Mouse (Mus musculus): ENCODE measurements at regions not wholly inside any gene's neighbourhood (a gene's known extent, or its start where the extent isn't known, plus 50 kb on each side); places are given as distances from the start of the nearest gene placed in this dataset.
"Not testable (repeated sequence)": the region's sequence is repeated elsewhere in the genome, so short reads cannot be mapped to it uniquely, and the experiment has no call there.

DNA sequence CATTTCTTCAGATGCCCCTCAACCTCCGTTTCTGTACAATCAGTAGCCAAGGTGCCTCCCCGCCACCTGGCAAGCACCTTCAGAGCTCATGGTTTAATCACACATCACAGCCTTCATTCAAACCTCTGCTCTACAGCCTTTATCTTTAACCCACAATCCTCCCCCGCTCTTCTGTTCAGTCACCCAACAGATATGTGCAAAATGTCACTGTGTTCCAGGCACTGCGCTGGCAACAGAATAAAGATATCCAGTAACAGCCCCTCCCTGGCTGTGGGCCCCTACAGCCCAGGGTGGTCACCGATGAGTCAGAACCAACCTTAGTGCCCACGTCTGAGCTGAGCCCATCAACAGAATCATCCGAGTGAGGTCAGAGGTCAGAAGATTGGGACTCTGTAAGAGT, 54.3 kb upstream of the Ddr1 start:
- no peak for DNase-seq (ENCODE audit: low read depth, low spot score)

GRCm38 (mm10) chr17:35759740-35760139, 55.3 kb upstream of the Ddr1 start:
- no peak for DNase-seq (ENCODE audit: low read depth, low spot score)

DNA sequence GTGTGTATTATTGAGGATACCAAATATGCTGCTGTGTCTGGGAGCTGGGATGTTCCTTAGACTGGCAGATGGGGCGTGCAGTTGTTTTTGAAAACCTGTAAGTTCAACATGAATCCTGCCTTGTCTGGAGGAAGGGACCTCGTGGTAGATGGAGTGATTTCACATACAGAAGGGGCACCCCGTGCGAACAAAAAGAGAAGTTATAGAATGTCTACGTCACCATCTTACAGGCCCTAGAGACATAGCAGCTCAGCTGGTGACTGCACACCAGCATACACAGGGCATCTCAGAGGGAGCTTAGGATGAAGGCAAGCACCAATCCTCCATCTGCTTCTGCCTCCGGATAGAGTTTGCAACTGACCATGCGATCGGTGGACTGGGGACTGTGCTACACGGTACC, 58.2 kb upstream of the Ddr1 start:
- DNase-seq (ENCODE audit: low read depth, low spot score) = no peak

DNA sequence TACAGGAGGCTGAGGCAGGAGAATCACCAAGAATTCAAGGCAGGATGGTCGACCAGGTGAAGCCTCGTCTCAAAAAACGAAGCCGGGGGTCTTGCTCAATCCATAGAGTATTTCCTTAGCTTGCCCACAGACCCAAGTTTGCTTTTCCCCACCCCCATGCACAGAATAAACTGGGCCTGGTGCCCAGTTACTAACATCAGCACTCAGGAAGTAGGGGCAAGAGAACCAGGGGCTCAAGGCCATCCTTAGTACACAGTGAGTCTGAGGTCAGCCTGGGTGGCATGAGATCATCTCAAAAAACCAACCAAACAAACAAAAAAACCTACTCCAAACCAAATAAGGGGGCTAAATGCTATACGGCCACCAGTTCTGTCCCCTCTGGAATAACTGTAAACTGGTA, 58.4 kb upstream of the Ier3 start:
- no peak for DNase-seq (ENCODE audit: low read depth, low spot score)

GRCm38 (mm10) chr17:35763866-35764265, 57.6 kb upstream of the Ier3 start:
- DNase-seq (ENCODE audit: low read depth, low spot score) = peak; percentile 77

DNA sequence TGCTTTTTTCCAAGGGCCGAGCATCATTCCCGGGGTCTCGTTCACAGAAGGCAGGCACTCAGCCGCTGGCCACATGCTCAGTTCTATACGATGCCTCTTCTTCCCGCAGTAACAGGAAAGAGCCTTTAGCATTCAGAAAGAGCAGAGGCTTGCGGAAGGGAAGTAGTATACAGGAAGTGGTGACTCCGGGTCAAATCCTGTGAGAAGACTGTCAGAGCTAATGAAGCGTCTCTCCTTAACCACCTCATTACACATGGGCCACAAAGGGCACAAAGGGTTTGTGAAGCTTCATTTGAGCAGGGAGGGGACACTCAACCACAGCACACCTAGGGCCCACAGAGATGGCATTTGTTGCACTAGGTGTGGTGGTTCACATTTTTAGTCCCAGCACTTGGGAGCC, 55.1 kb upstream of the Ier3 start:
- no peak for DNase-seq (ENCODE audit: low read depth, low spot score)

DNA sequence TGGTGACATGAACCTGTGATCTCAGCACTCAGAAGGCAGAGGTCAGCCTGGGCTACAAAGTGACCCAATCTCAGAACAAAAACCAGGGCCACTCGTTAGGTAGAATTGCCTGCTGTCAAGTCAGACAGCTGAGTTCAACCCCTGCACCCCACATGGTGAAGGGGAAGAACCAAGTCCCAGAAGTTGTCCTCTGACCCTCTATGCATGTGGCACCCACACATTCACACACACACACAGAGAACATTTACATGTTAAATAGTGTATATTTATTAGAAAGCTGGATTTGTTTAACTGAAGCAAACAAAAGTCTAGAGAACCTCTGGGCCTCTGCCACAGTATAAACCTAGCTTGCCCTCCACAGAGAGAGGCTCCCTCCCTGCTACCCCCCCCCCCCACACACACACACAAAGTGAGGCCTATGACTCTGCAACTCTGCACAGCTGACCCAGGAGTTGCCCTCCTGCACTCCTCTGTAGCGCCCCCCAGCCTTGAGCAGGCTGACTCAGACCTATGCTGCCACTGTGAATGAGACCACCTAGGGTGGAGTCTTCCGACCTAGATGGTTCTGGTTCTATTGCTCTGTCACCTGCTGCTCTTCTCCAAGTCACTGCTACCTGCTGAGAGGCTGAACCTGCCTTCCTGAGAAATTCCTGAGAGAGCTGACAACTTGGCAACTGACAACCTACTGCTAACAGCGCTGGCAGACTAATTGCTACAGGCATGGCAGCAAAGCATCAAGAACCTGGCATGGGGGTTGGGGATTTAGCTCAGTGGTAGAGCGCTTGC, 52.1 kb upstream of the Ier3 start:
- DNase-seq (ENCODE audit: low read depth, low spot score) = no peak

DNA sequence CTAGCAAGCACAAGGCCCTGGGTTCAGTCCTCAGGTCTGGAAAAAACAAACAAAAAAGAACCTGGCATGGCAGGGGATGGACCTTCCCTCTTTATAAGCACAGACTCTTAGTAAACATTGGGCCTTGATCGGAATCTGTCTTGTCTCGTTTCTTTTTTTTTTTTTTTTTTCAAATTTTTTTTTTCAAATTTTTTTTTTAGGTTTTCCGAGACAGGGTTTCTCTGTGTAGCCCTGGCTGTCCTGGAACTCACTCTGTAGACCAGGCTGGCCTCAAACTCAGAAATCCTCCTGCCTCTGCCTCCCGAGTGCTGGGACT, 51.6 kb upstream of the Ier3 start:
- DNase-seq (ENCODE audit: low read depth, low spot score) = not testable (repeated sequence)

GRCm38 (mm10) chr17:35770599-35770998, 50.9 kb upstream of the Ier3 start:
- no peak for DNase-seq (ENCODE audit: low read depth, low spot score)

DNA sequence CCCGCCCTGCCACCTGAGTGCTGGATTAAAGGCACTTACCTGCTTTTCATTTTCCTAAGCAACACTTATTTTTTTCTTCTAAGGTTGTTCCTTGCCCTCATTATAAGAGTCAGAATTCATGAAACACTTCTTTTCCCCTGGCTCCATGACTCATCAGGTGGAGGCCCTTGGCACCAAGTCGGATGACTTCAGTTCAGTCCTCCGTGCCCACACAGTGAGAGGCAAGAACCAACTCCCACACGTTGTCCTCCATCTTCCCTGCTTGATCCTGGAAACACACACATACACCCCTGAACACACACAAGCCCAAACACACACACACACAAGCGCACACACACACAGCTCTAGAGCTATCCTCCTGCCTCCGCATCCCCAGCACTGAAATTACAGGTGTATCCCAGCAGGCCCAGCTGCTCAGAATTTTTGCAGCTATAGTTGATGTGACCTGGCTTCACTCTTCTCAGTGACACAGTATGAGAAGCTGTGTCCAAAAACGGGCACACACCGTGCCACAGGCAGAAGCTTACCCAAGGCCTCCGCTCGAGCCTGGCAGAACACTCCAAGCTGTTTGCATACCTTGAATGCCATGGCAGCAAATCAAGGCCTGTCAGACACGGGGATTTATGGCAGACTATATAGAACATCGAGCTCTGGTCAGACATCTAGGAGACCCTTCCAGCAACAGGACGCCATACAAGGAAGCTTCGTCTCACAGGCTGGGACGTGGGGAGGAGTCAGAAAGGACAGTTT, 49.7 kb upstream of the Ier3 start:
- no peak for DNase-seq (ENCODE audit: low read depth, low spot score)
